ENCODE assay signal across 8 mouse cellular contexts in the genomic region with DNA sequence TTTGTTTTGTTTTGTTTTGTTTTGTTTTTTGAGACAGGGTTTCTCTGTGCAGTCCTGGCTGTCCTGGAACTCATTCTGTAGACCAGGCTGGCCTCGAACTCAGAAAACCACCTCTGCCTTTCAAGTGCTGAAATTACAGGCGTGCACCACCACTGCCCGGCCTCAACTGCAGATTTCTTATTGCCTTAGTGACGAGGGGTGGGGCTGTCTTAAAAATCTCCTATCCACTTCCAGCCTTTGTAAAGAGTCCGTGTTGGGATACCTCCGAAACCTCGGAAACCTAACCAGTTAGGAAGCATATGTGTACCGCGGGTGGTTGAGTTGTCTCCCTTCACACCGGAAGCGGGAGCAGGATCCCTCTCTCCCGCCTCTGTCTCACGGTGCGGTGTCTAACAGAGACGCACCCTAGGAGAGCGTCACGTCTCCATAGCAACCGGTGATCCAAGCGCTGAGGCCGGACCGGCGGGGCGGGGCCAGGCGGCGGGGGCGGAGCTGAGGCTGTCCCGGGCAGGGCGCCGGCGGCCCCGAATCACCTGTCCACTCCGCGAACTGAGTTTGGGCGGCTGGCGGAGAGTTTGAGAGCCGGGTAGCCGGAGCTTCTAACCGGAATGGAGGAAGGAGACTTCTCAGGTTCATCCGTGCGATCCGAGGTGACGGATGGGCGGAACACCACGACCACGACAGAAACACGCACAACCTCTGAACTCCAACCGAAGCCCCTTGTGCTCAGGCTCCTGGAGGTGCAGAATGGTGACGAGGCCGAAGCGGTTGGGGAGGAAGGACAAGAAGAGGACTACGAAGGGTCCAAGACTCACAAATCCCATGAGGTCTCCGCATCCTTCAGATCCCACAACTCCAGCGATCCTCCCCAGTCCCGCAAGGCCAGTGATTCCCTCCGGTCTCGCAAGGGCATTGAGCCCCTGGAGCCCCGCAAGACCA. TPM values are rescaled to one million over a fixed set of nuclear protein-coding genes. Genes with fewer than 3 reads are reported as not detected.
DNase-seq lines count a peak whose midpoint lies in the region; ATAC-seq lines count a peak whose summit lies in the region.

A gene (plus strand): TSS at position 480 of the 939 bp plus-strand sequence.

- peak; percentile 90 for ATAC-seq in megakaryocyte, adult 5-6 weeks (ENCODE audit: poor library complexity, severe bottlenecking)

- peak; percentile 68 for DNase-seq in adrenal gland, adult 8-10 months
- DNase-seq in embryo, embryonic 10.5 days (ENCODE audit: low spot score), result peak; percentile 91
- DNase-seq in gastrocnemius, postnatal 10 days, result peak; percentile 79
- DNase-seq in induced T-regulatory cell, adult 2 months (ENCODE audit: low read depth), result peak; percentile 86
- DNase-seq in left cerebral cortex, adult 9 months (ENCODE audit: low spot score in 2 of 2), result peak; percentile 16 to 70
- DNase-seq in retina, postnatal 7 days (ENCODE audit: low read depth, low spot score), result peak; percentile 62
- peak; percentile 76 for DNase-seq in thymus, postnatal 4 days

RNA-seq across cellular contexts. Expression of the gene that starts here (rescaled TPM):
- total RNA-seq in adrenal gland, adult 8-10 months (2022), result under 1 TPM in 2 of 4 experiments, not detected in 2; 0.23 to 0.24 TPM
- not detected for total RNA-seq in gastrocnemius, postnatal 10 days (2021)
- total RNA-seq in megakaryocyte, adult 5-6 weeks (2015), result 0.45 TPM in 1 of 2 replicates, not detected in the other
- total RNA-seq in megakaryocyte, adult 5-6 weeks (2017), result not detected in 2 replicates

Comparison
In these comparisons a context has a peak if more than half of its experiments do, and no peak if none do; other contexts are left out.
1. Peak in every context shown above with its lines: DNase-seq and ATAC-seq.
2. Peak in DNase-seq in adrenal gland, adult 8-10 months; RNA of the gene not detected or under 1 TPM.
3. Peak in DNase-seq in gastrocnemius, postnatal 10 days; RNA of the gene not detected or under 1 TPM.
4. Peak in ATAC-seq in megakaryocyte, adult 5-6 weeks; RNA of the gene not detected or under 1 TPM.